Mouse (Mus musculus): ENCODE measurements around the gene Leng9. TPM values are rescaled to one million over a fixed set of nuclear protein-coding genes. Genes with fewer than 3 reads are reported as not detected.

Leng9 gene
- polyA plus RNA-seq, 2 experiments, result 3.9 TPM

- H3K4me1 ChIP-seq (ENCODE audit: control insufficient read depth, insufficient read depth, low read length), result 0 out of 2 replicates have a peak, but pooled peaks cover 5% of the 10 kb centered on the region
- WGBS, result 65% methylated on average over 8 of the region's 8 CpGs
- no peaks in the 10 kb centered on the region for H3K9me3 ChIP-seq (ENCODE audit: control insufficient read depth, low read length)
- H3K27me3 ChIP-seq (ENCODE audit: control insufficient read depth, insufficient read depth, low read length), result peaks cover 24% of the 10 kb centered on the region
- no peak overlapping the region for H3K9ac ChIP-seq (ENCODE audit: low read depth, low read length, severe bottlenecking)
- no peak overlapping the region for H3K4me3 ChIP-seq (replicated peaks; ENCODE audit: low read length)
- ATAC-seq (ENCODE audit: low FRiP score, low read depth), result no peak
- no peaks in the 10 kb centered on the region for H3K36me3 ChIP-seq (ENCODE audit: control insufficient read depth, insufficient read depth, low read length)
- no peak for DNase-seq (ENCODE audit: low spot score)
- no peak overlapping the region for H3K4me2 ChIP-seq (replicated peaks; ENCODE audit: low read depth, low read length, severe bottlenecking)
- H3K27ac ChIP-seq (replicated peaks; ENCODE audit: low read depth, low read length), result no peak overlapping the region
- TF ChIP-seq POLR2A (IDR thresholded peaks at IDR 0.05; ENCODE audit: borderline replicate concordance, extremely low read depth, insufficient read depth, insufficient read length), result no peak
These were observed 32.9 kb downstream of the Leng9 start for GRCm38 (mm10) chr7:4117050-4117814.

- H3K4me3 ChIP-seq (replicated peaks; ENCODE audit: low read length), result no peak overlapping the region
- ATAC-seq (ENCODE audit: low FRiP score, low read depth) (no peak), DNase-seq (ENCODE audit: low spot score) (no peak)
- WGBS, result 45% methylated on average over 3 of the region's 3 CpGs
- H3K9me3 ChIP-seq (ENCODE audit: control insufficient read depth, low read length), result no peaks in the 10 kb centered on the region
- no peak for TF ChIP-seq POLR2A (IDR thresholded peaks at IDR 0.05; ENCODE audit: borderline replicate concordance, extremely low read depth, insufficient read depth, insufficient read length)
- H3K27ac ChIP-seq (replicated peaks; ENCODE audit: low read depth, low read length), result no peak overlapping the region
- H3K4me1 ChIP-seq (ENCODE audit: control insufficient read depth, insufficient read depth, low read length), result no peaks in the 10 kb centered on the region
- H3K36me3 ChIP-seq (ENCODE audit: control insufficient read depth, insufficient read depth, low read length), result no peaks in the 10 kb centered on the region
- no peaks in the 10 kb centered on the region for H3K27me3 ChIP-seq (ENCODE audit: control insufficient read depth, insufficient read depth, low read length)
- H3K4me2 ChIP-seq (replicated peaks; ENCODE audit: low read depth, low read length, severe bottlenecking), result no peak overlapping the region
- H3K9ac ChIP-seq (ENCODE audit: low read depth, low read length, severe bottlenecking), result no peak overlapping the region
These were observed 38.4 kb downstream of the Leng9 start for GRCm38 (mm10) chr7:4111766-4112165.

- WGBS, result 22% methylated on average over 4 of the region's 4 CpGs
- no peak for ATAC-seq (ENCODE audit: low FRiP score, low read depth)
- no peak for TF ChIP-seq POLR2A (IDR thresholded peaks at IDR 0.05; ENCODE audit: borderline replicate concordance, extremely low read depth, insufficient read depth, insufficient read length)
These were observed 46.8 kb downstream of the Leng9 start for GRCm38 (mm10) chr7:4103411-4103810.

GRCm38 (mm10) chr7:4101144-4101543 lies 49.0 kb downstream of the Leng9 start:
- Histone ChIP-seq H3K4me3 (replicated peaks; ENCODE audit: low read length) (no peak overlapping the region), H3K9me3 (ENCODE audit: control insufficient read depth, low read length) (no peaks in the 10 kb centered on the region), H3K27me3 (ENCODE audit: control insufficient read depth, insufficient read depth, low read length) (no peaks in the 10 kb centered on the region), H3K4me1 (ENCODE audit: control insufficient read depth, insufficient read depth, low read length) (no peaks in the 10 kb centered on the region), H3K9ac (ENCODE audit: low read depth, low read length, severe bottlenecking) (no peak overlapping the region), H3K4me2 (replicated peaks; ENCODE audit: low read depth, low read length, severe bottlenecking) (no peak overlapping the region), H3K27ac (replicated peaks; ENCODE audit: low read depth, low read length) (no peak overlapping the region), H3K36me3 (ENCODE audit: control insufficient read depth, insufficient read depth, low read length) (no peaks in the 10 kb centered on the region)
- ATAC-seq (ENCODE audit: low FRiP score, low read depth) (no peak), DNase-seq (ENCODE audit: low spot score) (no peak)
- WGBS, result 79% methylated on average over 5 of the region's 5 CpGs
- no peak for TF ChIP-seq POLR2A (IDR thresholded peaks at IDR 0.05; ENCODE audit: borderline replicate concordance, extremely low read depth, insufficient read depth, insufficient read length)

More at GRCm38 (mm10) chr7:4103411-4103810, 46.8 kb downstream of the Leng9 start:
- H3K4me1 ChIP-seq (ENCODE audit: control insufficient read depth, insufficient read depth, low read length), result no peaks in the 10 kb centered on the region
- H3K36me3 ChIP-seq (ENCODE audit: control insufficient read depth, insufficient read depth, low read length), result no peaks in the 10 kb centered on the region
- no peak overlapping the region for H3K4me3 ChIP-seq (replicated peaks; ENCODE audit: low read length)
- H3K4me2 ChIP-seq (replicated peaks; ENCODE audit: low read depth, low read length, severe bottlenecking), result no peak overlapping the region
- no peaks in the 10 kb centered on the region for H3K9me3 ChIP-seq (ENCODE audit: control insufficient read depth, low read length)
- H3K27me3 ChIP-seq (ENCODE audit: control insufficient read depth, insufficient read depth, low read length), result no peaks in the 10 kb centered on the region
- no peak overlapping the region for H3K27ac ChIP-seq (replicated peaks; ENCODE audit: low read depth, low read length)
- H3K9ac ChIP-seq (ENCODE audit: low read depth, low read length, severe bottlenecking), result no peak overlapping the region
- DNase-seq (ENCODE audit: low spot score), result peak; percentile 64

GRCm38 (mm10) chr7:4098832-4099231 lies 51.3 kb downstream of the Leng9 start:
- Histone ChIP-seq H3K27me3 (ENCODE audit: control insufficient read depth, insufficient read depth, low read length) (no peaks in the 10 kb centered on the region), H3K36me3 (ENCODE audit: control insufficient read depth, insufficient read depth, low read length) (no peaks in the 10 kb centered on the region), H3K9me3 (ENCODE audit: control insufficient read depth, low read length) (no peaks in the 10 kb centered on the region), H3K9ac (ENCODE audit: low read depth, low read length, severe bottlenecking) (no peak overlapping the region), H3K4me1 (ENCODE audit: control insufficient read depth, insufficient read depth, low read length) (no peaks in the 10 kb centered on the region), H3K4me3 (replicated peaks; ENCODE audit: low read length) (no peak overlapping the region), H3K4me2 (replicated peaks; ENCODE audit: low read depth, low read length, severe bottlenecking) (no peak overlapping the region), H3K27ac (replicated peaks; ENCODE audit: low read depth, low read length) (no peak overlapping the region)
- DNase-seq (ENCODE audit: low spot score) (no peak), ATAC-seq (ENCODE audit: low FRiP score, low read depth) (no peak)
- WGBS, result 61% methylated on average over 2 of the region's 2 CpGs
- no peak for TF ChIP-seq POLR2A (IDR thresholded peaks at IDR 0.05; ENCODE audit: borderline replicate concordance, extremely low read depth, insufficient read depth, insufficient read length)
